Mouse (Mus musculus): ENCODE results near the gene Ankrd53.

DNA sequence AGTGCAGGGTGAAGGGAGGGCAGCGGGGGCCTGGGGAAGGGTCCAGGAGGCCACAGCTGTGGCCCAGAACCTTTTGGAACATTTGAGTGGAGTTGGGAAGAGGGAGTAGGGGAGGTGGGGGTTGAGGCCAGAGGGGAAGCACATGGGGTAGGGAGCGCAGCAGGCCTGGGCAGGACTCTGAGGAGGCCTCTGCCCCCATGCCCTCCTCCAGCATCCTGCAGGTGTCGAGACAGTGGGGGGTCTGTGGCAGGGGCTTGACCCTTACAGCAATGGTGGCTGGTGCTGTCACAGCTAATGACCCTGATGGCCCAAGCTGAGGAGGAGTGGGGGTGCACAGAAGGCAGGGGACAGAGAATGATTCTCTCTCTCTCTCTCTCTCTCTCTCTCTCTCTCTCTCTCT, 13.2 kb upstream of the Ankrd53 start:
- TF ChIP-seq CTCF (IDR thresholded peaks at IDR 0.05; ENCODE audit: low read depth, low read length) (no peak), POLR2A (IDR thresholded peaks at IDR 0.05; ENCODE audit: insufficient read depth, low read length) (no peak), EP300 (IDR thresholded peaks at IDR 0.05; ENCODE audit: insufficient read depth, low read depth, low read length) (no peak)

Measured in ES-Bruce4 (cell line).